Mouse (Mus musculus) embryonic facial prominence, embryonic 13.5 days (tissue): ENCODE measurements around the gene Echs1. TPM values are rescaled to one million over a fixed set of nuclear protein-coding genes. Genes with fewer than 3 reads are reported as not detected.
A peak's percentile ranks its signal among the peaks of the same experiment; 100 is the strongest.

Experiments
- ATAC-seq: fragments of 200-750 bp; cut with Nextera tagmentation; 2 replicates; pipeline ENCODE4 v1.8.0; 2017; ENCODE audit warnings: low read depth; ENCODE audit not compliant: insufficient number of reproducible peaks, insufficient read depth, low FRiP score, low TSS enrichment
- H3K27ac ChIP-seq: fragments of 300-500 bp; sonication (generic); 2 replicates; pipeline ENCODE4 v1.5.1; 2015; ENCODE audit warnings: moderate library complexity, mild to moderate bottlenecking, inconsistent platforms
- H3K27me3 ChIP-seq: fragments of 300-500 bp; sonication (generic); 2 replicates; pipeline ENCODE4 v1.6.1; 2015; ENCODE audit warnings: mild to moderate bottlenecking, inconsistent platforms
- H3K36me3 ChIP-seq: fragments of 300-500 bp; sonication (generic); 2 replicates; pipeline ENCODE4 v1.6.1; 2015; ENCODE audit warnings: mild to moderate bottlenecking, inconsistent platforms
- H3K4me1 ChIP-seq: fragments of 300-500 bp; sonication (generic); 2 replicates; pipeline ENCODE4 v1.6.1; 2015; ENCODE audit warnings: inconsistent platforms
- H3K4me2 ChIP-seq: fragments of 300-500 bp; sonication (generic); 2 replicates; pipeline ENCODE4 v1.6.1; 2015; ENCODE audit warnings: moderate library complexity, mild to moderate bottlenecking, inconsistent platforms
- H3K4me3 ChIP-seq: fragments of 300-500 bp; sonication (generic); 2 replicates; pipeline ENCODE4 v1.5.1; 2015; ENCODE audit warnings: mild to moderate bottlenecking, inconsistent platforms
- H3K9ac ChIP-seq: fragments of 300-500 bp; sonication (generic); 2 replicates; pipeline ENCODE4 v1.6.1; 2015; ENCODE audit warnings: mild to moderate bottlenecking, inconsistent platforms
- H3K9me3 ChIP-seq: fragments of 300-500 bp; sonication (generic); 2 replicates; pipeline ENCODE4 v1.6.1; 2016; ENCODE audit warnings: inconsistent platforms
- WGBS: fragments of 180-500 bp; shearing (Covaris S2); methylation state at CpG from one replicate; pipeline ENCODE4 v1.1.7; 2015; ENCODE audit warnings: mixed read lengths; 5-methylcytosine and 5-hydroxymethylcytosine counted together
- polyA plus RNA-seq: library from polyadenylated mRNA; unstranded; fragments of >200 nt; fragmentation: Nextera tagmentation; extraction: Ambion mirVana; gene quantifications from 2 replicates; pipeline ENCODE4 v1.2.1, GENCODE M21; 2015

Echs1 gene
- 170 and 172 TPM in 2 replicates for polyA plus RNA-seq

DNA sequence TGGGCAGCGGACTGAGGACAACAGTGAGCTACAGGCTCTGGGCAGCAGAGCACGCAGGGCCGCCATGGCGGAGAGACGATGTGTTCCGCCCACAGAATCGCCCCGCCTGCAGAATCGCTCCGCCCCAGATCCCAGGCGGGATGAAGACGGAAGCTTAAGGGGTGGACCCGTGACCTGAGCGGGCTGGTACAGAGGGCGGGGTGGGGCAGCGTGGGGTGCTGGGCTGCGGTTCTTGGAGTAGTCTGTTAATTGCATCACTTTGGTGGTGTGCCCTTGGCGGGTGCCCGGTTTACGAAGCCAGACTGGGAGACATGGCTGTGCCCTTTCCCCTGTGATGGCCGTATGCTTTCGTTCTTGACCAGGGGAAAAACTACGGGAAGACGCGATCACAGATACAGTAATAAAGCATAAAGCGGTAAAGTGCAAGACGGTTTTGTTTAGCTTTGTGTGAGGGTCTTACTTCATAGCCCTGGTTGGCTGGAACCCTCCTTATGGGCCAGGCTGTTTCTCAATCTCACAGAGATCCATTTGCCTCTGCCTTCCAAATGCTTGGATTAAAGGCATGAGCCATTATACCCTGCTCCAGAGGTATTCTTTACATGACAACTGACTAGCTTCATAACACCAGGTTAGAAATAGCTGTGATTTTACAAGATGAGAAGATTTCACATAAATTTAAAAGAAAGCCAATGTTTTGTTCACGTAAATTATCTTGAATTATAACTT is at the start of gene Echs1:
Gene Echs1 (minus strand): TSS at position 148 of the 726 bp plus-strand sequence.
- H3K9me3 ChIP-seq, result no peaks in the 10 kb centered on the region
- WGBS, result 4% methylated on average over 28 of the region's 28 CpGs
- peak; percentile 91 for ATAC-seq
- peak within 1 kb of the TSS; percentile 85 for H3K4me2 ChIP-seq
- peaks cover 14% of the 10 kb centered on the region for H3K36me3 ChIP-seq
- peak within 1 kb of the TSS; percentile 86 for H3K27ac ChIP-seq
- H3K4me1 ChIP-seq, result peaks cover 11% of the 10 kb centered on the region
- H3K9ac ChIP-seq, result peak within 1 kb of the TSS; percentile 87
- peak within 1 kb of the TSS; percentile 79 for H3K4me3 ChIP-seq
- H3K27me3 ChIP-seq, result no peaks in the 10 kb centered on the region

DNA sequence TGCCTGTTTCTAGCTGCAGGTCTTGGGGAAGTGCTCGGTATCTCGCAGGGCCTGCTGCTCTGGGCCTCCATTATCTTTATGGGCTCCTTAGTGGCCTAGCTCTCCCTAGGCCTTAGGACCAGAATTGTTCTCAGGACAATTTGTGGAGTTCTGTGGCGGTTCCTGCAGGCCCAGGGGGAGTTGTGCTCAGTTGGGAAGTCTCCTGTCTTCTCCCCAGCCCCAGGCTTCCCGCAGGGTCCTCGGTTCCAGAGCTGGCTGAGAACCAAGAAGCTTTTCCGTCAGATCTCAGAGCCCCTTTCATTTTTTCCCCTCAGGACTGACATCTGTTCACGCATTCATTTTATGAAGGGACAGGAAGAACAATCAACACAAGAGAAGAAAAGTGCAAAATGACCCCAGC is 48.4 kb upstream of the Echs1 start, which contains the start of gene Olfr522:
Gene Olfr522 (minus strand): TSS at position 101 of the 400 bp plus-strand sequence.
- H3K9ac ChIP-seq, result no peak within 1 kb of the TSS
- no peak for ATAC-seq
- no peaks in the 10 kb centered on the region for H3K9me3 ChIP-seq
- H3K4me2 ChIP-seq, result no peak within 1 kb of the TSS
- H3K27ac ChIP-seq, result no peak within 1 kb of the TSS
- H3K4me3 ChIP-seq, result no peak within 1 kb of the TSS
- H3K27me3 ChIP-seq, result no peaks in the 10 kb centered on the region
- WGBS, result 67% methylated on average over 7 of the region's 7 CpGs
- H3K4me1 ChIP-seq, result no peaks in the 10 kb centered on the region
- no peaks in the 10 kb centered on the region for H3K36me3 ChIP-seq

DNA sequence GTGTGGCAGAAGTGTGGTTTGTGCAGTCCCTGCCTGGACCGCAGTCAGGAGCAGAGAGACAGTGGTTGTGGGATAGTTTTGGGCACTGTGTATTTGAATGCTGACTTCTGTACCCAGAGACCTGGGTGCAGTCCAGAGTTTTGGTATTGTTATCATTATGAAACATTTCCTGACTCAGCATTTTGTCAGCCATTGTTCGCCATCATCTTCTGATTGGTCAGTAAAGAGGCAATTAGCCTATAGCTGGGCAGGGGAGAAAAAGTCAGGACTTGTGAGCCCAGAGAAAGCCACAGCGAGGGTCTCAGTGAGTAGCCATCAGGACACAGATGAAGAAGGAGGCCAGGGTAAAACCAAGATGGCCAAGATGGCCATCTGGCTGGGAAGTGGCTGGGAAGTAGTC is 44.1 kb upstream of the Echs1 start:
- no peak for ATAC-seq
- Histone ChIP-seq H3K9me3 (no peaks in the 10 kb centered on the region), H3K4me1 (no peaks in the 10 kb centered on the region), H3K9ac (no peak overlapping the region), H3K36me3 (no peaks in the 10 kb centered on the region), H3K27me3 (peaks cover 19% of the 10 kb centered on the region), H3K4me3 (no peak overlapping the region), H3K4me2 (no peak overlapping the region), H3K27ac (no peak overlapping the region)
- WGBS, result 79% methylated on average over 3 of the region's 3 CpGs

DNA sequence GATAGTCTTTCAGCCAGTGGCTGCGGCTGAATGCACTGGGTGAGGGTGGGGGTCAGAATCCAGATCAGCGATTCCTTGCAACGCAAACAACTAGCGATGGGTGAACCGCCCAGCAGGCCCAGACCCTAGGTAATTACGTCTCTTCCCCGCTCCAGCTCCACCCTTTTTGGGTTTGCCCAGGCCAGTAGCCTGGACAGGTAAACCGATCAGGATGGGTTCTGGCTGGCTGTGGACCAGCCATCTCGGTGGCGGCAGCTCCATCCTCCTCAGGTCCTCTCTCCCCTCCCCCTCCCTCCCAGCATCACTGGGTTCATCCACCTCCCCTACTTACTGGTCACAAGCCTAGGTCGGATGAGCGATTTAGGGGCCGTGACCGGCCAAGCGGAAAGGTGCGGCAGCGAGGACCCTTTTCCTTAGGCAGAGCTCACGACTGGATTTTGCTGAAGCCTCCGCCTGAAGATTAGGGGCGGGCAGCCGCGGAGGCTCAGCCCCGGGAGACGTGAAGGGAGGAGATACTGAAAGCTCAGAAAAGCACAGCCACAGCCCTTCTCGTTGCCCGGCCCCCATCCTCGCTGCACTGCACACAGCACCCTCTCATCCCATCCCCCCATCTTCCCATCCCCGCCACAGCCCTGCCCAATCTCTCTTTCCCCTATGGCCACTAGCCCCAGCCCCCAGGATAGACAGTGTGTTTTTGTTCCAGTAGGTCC is 38.1 kb upstream of the Echs1 start, which contains the start of gene Sprn:
Gene Sprn (minus strand): TSS at position 660 of the 710 bp plus-strand sequence.
- peaks cover 57% of the 10 kb centered on the region for H3K27me3 ChIP-seq
- peak within 1 kb of the TSS; percentile 55 for H3K9ac ChIP-seq
- WGBS, result 1% methylated on average over 28 of the region's 28 CpGs
- no peak within 1 kb of the TSS for H3K27ac ChIP-seq
- ATAC-seq, result no peak
- no peaks in the 10 kb centered on the region for H3K9me3 ChIP-seq
- H3K36me3 ChIP-seq, result 0 out of 2 replicates have a peak, but pooled peaks cover 4% of the 10 kb centered on the region
- H3K4me3 ChIP-seq, result peak within 1 kb of the TSS; percentile 37
- H3K4me2 ChIP-seq, result peak within 1 kb of the TSS; percentile 59
- H3K4me1 ChIP-seq, result peaks cover 15% of the 10 kb centered on the region

DNA sequence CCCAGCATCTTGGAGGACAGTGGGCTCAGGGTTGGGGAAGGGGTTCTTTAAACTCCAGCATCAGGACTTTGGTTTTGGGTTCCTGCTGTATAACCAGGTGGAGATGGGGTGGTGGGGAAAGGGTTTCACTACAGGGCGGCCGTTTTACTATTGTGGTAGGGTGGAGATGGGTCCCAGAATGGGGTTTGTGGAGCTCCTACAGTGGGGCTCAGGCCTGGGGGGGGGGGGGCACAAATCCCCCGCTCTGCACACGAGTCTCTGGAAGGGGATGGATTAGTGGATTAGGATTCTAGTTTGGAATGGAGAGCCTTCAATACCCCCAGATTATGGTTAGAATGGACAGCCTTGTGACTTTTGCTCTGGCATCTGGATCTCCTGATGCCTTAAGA is 37.5 kb upstream of the Echs1 start:
- H3K36me3 ChIP-seq, result 0 out of 2 replicates have a peak, but pooled peaks cover 4% of the 10 kb centered on the region
- peak overlapping the region; percentile 59 for H3K4me2 ChIP-seq
- peak overlapping the region; percentile 55 for H3K9ac ChIP-seq
- peak overlapping the region; percentile 37 for H3K4me3 ChIP-seq
- 10% methylated on average over 4 of the region's 4 CpGs for WGBS
- H3K27me3 ChIP-seq, result peaks cover 54% of the 10 kb centered on the region
- H3K4me1 ChIP-seq, result peaks cover 15% of the 10 kb centered on the region
- peak; percentile 18; the same call in 1 of the 2 replicates for ATAC-seq
- H3K9me3 ChIP-seq, result no peaks in the 10 kb centered on the region
- no peak overlapping the region for H3K27ac ChIP-seq

DNA sequence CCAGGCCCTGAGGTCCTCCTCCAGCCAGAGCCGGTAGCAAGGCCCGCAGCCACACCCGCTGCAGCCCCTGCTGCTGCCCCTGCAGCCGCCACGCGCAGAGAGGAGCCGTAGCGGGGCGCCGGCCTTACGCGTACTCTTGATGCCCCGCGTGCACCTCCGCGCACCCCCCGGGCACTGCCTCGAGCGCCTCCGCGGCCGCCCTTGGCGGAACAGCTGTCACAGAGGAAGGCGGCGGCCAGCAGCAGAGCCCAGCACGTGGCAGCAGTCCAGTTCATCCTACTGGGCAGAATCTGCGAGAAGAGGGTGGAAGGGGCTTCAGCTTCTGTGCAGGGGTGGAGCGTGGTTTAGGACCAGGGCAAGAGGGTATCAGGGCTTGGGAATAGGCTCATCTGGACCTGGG is 37.1 kb upstream of the Echs1 start:
- peaks cover 15% of the 10 kb centered on the region for H3K4me1 ChIP-seq
- WGBS, result 7% methylated on average over 28 of the region's 28 CpGs
- ATAC-seq, result peak; percentile 46; the same call in 1 of the 2 replicates
- H3K4me2 ChIP-seq, result peak overlapping the region; percentile 59
- H3K4me3 ChIP-seq, result peak overlapping the region; percentile 33
- no peak overlapping the region for H3K27ac ChIP-seq
- H3K9me3 ChIP-seq, result no peaks in the 10 kb centered on the region
- H3K36me3 ChIP-seq, result 0 out of 2 replicates have a peak, but pooled peaks cover 4% of the 10 kb centered on the region
- H3K9ac ChIP-seq, result peak overlapping the region; percentile 58
- H3K27me3 ChIP-seq, result peaks cover 51% of the 10 kb centered on the region

DNA sequence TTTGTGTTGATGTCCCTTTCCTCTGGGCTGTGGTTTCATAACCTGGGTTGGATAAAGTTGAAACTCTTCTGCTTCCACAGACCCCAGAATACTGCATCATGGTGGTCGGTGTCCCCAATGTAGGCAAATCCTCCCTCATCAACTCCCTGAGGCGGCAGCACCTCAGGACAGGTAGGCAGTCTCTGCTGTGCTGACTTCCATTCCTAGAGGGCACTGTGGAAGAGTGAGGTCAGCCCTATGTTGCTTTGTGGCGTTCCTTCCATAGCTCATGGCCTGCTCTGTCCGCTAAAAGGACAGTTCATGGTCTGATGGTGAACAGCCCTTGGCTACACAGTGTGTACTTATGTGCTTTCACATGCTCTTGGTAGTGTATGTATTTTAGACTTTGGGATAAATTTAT is 28.3 kb upstream of the Echs1 start:
- 88% methylated on average over 4 of the region's 4 CpGs for WGBS
- H3K4me2 ChIP-seq, result no peak overlapping the region
- peaks cover 5% of the 10 kb centered on the region; the same call in 1 of the 2 replicates for H3K36me3 ChIP-seq
- H3K4me3 ChIP-seq, result no peak overlapping the region
- no peaks in the 10 kb centered on the region for H3K4me1 ChIP-seq
- no peak overlapping the region for H3K27ac ChIP-seq
- H3K9me3 ChIP-seq, result no peaks in the 10 kb centered on the region
- ATAC-seq, result no peak
- no peak overlapping the region for H3K9ac ChIP-seq
- no peaks in the 10 kb centered on the region for H3K27me3 ChIP-seq

DNA sequence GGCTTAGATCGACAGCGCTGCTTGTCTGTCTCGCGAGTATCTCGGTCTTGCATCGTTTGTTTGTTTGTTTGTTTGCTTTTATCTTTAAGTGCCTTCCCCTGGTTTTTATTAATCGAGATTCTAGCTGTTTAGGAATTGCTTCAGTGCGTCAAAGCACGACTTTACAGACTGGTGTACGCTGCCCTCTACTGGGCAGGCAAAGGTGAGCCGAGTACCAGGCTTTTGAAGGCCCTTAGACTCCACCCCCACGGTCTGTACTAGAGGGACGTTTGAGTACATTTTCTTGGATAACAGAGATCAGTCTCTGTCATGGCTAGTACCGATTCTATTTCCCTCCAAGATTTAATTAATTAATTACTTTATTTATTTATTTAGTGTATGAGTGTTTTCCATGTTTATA is 25.1 kb upstream of the Echs1 start:
- Histone ChIP-seq H3K4me2 (no peak overlapping the region), H3K27ac (no peak overlapping the region), H3K9me3 (no peaks in the 10 kb centered on the region), H3K36me3 (no peaks in the 10 kb centered on the region), H3K27me3 (no peaks in the 10 kb centered on the region), H3K4me3 (no peak overlapping the region), H3K4me1 (peaks cover 5% of the 10 kb centered on the region), H3K9ac (no peak overlapping the region)
- no peak for ATAC-seq
- WGBS, result 6% methylated on average over 14 of the region's 14 CpGs

DNA sequence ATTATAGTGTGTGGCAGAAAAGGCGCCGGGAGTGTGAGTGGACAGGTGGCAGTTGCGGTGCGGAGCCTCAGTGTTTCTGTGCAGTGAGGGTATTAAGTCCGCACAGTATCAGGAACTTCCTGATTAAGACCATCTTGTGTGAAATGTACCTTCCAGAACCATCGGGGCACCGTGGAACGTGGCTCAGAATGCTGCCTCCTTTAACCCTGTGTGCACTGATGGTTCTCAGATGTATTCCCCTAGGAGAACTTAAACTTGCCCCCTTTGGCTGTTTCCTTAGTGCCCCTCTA is 21.7 kb upstream of the Echs1 start:
- Histone ChIP-seq H3K4me2 (peak overlapping the region; percentile 89), H3K27ac (peak overlapping the region; percentile 79), H3K4me1 (peaks cover 5% of the 10 kb centered on the region), H3K4me3 (peak overlapping the region; percentile 86), H3K9ac (peak overlapping the region; percentile 88), H3K36me3 (peaks cover 8% of the 10 kb centered on the region), H3K27me3 (no peaks in the 10 kb centered on the region), H3K9me3 (no peaks in the 10 kb centered on the region)
- no peak for ATAC-seq
- 0% methylated on average over 8 of the region's 8 CpGs for WGBS

DNA sequence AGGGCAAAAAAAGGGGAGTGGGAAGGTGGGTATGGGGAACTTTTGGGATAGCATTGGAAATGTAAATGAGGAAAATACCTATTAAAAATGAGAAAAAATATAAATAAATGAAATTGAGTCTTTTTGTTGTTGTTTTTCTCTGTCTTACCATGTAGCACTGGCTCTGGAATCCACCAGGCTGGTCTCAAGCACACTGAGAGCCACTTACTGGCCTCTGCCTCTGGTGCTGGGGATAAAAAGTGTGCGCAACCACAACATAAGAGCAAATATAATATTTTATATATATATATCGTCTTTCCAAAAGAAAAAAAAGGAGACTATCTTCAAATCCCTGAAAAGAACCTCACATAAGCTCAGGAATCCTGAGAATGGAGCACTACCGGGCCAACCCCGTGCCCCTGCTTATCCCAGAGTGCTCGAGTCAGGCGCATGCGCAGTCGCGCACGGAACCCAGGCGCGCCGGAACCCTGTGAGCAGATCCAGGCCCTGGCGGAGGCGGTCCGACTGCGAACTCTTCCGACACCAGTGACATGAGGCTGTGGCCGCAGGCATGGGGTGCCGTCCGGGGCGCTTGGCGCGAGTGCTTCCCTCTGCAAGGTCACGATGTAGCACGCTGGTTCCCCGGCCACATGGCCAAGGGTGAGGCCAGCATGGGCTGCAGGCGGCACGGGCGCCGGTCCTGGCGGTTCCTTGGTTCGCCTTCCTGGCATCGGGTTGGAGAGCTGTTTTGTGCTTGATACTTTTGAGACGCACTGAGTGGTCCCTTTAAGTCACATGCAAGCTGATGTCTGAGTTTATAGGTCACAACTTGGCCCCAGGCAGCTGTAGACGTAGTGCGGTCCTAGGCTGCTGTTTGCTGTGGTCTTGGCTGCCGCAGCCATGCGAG is 21.1 kb upstream of the Echs1 start, which contains the start of gene Mtg1:
Gene Mtg1 (plus strand): TSS at position 430 of the 886 bp plus-strand sequence.
- WGBS, result 2% methylated on average over 39 of the region's 39 CpGs
- Histone ChIP-seq H3K9ac (peak within 1 kb of the TSS; percentile 88), H3K9me3 (no peaks in the 10 kb centered on the region), H3K27me3 (no peaks in the 10 kb centered on the region), H3K4me2 (peak within 1 kb of the TSS; percentile 89), H3K36me3 (peaks cover 8% of the 10 kb centered on the region), H3K4me3 (peak within 1 kb of the TSS; percentile 86), H3K27ac (peak within 1 kb of the TSS; percentile 79), H3K4me1 (peaks cover 5% of the 10 kb centered on the region)
- ATAC-seq, result peak; percentile 95

DNA sequence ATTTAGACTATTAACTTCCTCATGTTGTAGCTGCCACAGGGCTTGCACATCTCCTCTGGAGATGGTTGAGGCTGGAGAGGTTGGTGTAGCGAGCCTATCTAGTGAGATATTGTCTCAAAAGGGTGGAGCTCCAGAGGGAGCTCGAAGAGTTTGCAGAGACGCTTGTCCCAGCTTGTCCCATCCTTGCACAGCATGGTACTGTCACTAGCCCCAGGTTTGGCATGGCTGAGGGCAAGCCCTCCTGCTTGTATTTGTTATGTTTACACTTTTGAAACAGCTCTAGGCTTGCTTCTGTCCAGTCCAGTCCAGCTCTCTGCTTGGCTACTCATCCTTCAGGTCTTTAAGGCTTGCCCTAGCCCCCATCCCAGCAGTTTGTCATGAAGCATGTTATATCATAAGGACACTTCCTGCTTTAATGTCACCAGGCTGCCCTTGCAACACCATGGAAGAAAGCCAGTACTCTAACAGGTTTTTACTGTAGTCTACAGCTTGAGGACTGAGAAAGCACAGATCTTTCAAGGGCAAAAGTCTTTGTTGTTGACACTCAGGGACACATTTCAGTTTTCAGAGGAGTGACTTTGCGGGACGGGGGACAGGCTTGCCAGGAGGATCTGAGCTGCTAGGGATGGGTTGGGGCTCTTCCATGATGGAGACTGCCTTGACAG is 19.0 kb upstream of the Echs1 start:
- H3K27ac ChIP-seq, result no peak overlapping the region

More for the DNA sequence above, 19.0 kb upstream of the Echs1 start:
- H3K4me3 ChIP-seq, result no peak overlapping the region
- H3K4me2 ChIP-seq, result no peak overlapping the region
- peaks cover 5% of the 10 kb centered on the region for H3K4me1 ChIP-seq
- peaks cover 15% of the 10 kb centered on the region for H3K36me3 ChIP-seq
- 89% methylated on average over 5 of the region's 5 CpGs for WGBS
- no peaks in the 10 kb centered on the region for H3K9me3 ChIP-seq
- no peaks in the 10 kb centered on the region for H3K27me3 ChIP-seq
- H3K9ac ChIP-seq, result no peak overlapping the region
- ATAC-seq, result no peak
